ENCODE assay signal across 14 mouse cellular contexts in genomic region chr7:128861376-128861775, GRCm38 (mm10).
"Had no signal": no experiment of that assay in that cellular context is flagged by ENCODE, and none has a peak within 500 bp of the region (broad histone marks: within the 10 kb centered on the region; RNA-seq: fewer than 3 reads in every experiment).

No protein-coding gene starts in this region.

- DNase-seq: cerebellum, adult 9-10 months; cerebellum, adult 9-11 months; embryo, embryonic 11 days had no signal

- H3K36me3 ChIP-seq: embryonic facial prominence, embryonic 10.5 days; embryonic facial prominence, embryonic 12.5 days; embryonic facial prominence, embryonic 13.5 days; embryonic facial prominence, embryonic 15.5 days; forebrain, embryonic 10.5 days; forebrain, embryonic 12.5 days; forebrain, embryonic 15.5 days had no signal

- H3K27ac ChIP-seq: embryonic facial prominence, embryonic 10.5 days; embryonic facial prominence, embryonic 12.5 days; embryonic facial prominence, embryonic 13.5 days; embryonic facial prominence, embryonic 15.5 days; forebrain, embryonic 10.5 days; forebrain, embryonic 12.5 days; forebrain, embryonic 13.5 days; forebrain, embryonic 15.5 days; gastrocnemius, adult 2 months; heart, adult 2 months had no signal

- H3K4me3 ChIP-seq: embryonic facial prominence, embryonic 10.5 days; embryonic facial prominence, embryonic 12.5 days; embryonic facial prominence, embryonic 13.5 days; embryonic facial prominence, embryonic 15.5 days; erythroblast, embryonic 14.5 days; forebrain, embryonic 10.5 days; forebrain, embryonic 12.5 days; forebrain, embryonic 13.5 days; forebrain, embryonic 15.5 days; gastrocnemius, adult 2 months; heart, adult 2 months had no signal

- H3K9me3 ChIP-seq: embryonic facial prominence, embryonic 10.5 days; embryonic facial prominence, embryonic 12.5 days; embryonic facial prominence, embryonic 13.5 days; embryonic facial prominence, embryonic 15.5 days; forebrain, embryonic 10.5 days; forebrain, embryonic 12.5 days; forebrain, embryonic 13.5 days; forebrain, embryonic 15.5 days had no signal

- H3K4me1 ChIP-seq: embryonic facial prominence, embryonic 10.5 days; embryonic facial prominence, embryonic 12.5 days; embryonic facial prominence, embryonic 13.5 days; embryonic facial prominence, embryonic 15.5 days; forebrain, embryonic 10.5 days; forebrain, embryonic 12.5 days had no signal

- H3K27me3 ChIP-seq: embryonic facial prominence, embryonic 12.5 days; embryonic facial prominence, embryonic 15.5 days; forebrain, embryonic 12.5 days; forebrain, embryonic 13.5 days; forebrain, embryonic 15.5 days had no signal
